Mouse (Mus musculus) liver, embryonic 16.5 days (tissue): ENCODE results near the gene Usp36. TPM values are rescaled to one million over a fixed set of nuclear protein-coding genes. Genes with fewer than 3 reads are reported as not detected.

Experiments
- ATAC-seq: fragments of 200-750 bp; cut with Nextera tagmentation; 2 replicates; pipeline ENCODE4 v1.8.0; 2017; ENCODE audit warnings: low read depth, mild to moderate bottlenecking, moderate number of reproducible peaks, moderate library complexity
- H3K27ac ChIP-seq: fragments of 300-500 bp; sonication (generic); 2 replicates; pipeline ENCODE4 v1.5.1; 2014; ENCODE audit warnings: mild to moderate bottlenecking, low read length
- H3K27me3 ChIP-seq: fragments of 300-500 bp; sonication (generic); 2 replicates; pipeline ENCODE4 v1.6.1; 2014; ENCODE audit warnings: low read depth, low read length, mixed read lengths; ENCODE audit not compliant: control insufficient read depth, insufficient read depth
- H3K36me3 ChIP-seq: fragments of 300-500 bp; sonication (generic); 2 replicates; pipeline ENCODE4 v1.6.1; 2014; ENCODE audit warnings: mild to moderate bottlenecking; ENCODE audit not compliant: control insufficient read depth, insufficient read depth
- H3K4me1 ChIP-seq: fragments of 300-500 bp; sonication (generic); 2 replicates; pipeline ENCODE4 v1.6.1; 2014; ENCODE audit warnings: low read depth, low read length, mixed read lengths; ENCODE audit not compliant: control insufficient read depth
- H3K4me2 ChIP-seq: fragments of 300-500 bp; sonication (generic); 2 replicates; pipeline ENCODE4 v1.6.1; 2014; ENCODE audit warnings: low read depth, low read length, mixed read lengths
- H3K4me3 ChIP-seq: fragments of 300-500 bp; sonication (generic); 2 replicates; pipeline ENCODE4 v1.5.1; 2014; ENCODE audit warnings: low read depth, mild to moderate bottlenecking, low read length
- H3K9ac ChIP-seq: fragments of 300-500 bp; sonication (generic); 2 replicates; pipeline ENCODE4 v1.6.1; 2014; ENCODE audit warnings: low read depth, low read length
- H3K9me3 ChIP-seq: fragments of 300-500 bp; sonication (generic); replicated peaks from 2 replicates; pipeline ENCODE4 v1.6.1; 2016; ENCODE audit warnings: low read length; ENCODE audit not compliant: control insufficient read depth
- WGBS: fragments of 180-500 bp; shearing (Covaris S2); extraction: QIAGEN DNeasy Blood & Tissue Kit; methylation state at CpG from one replicate; pipeline ENCODE4 v1.1.7; 2014; ENCODE audit not compliant: insufficient replicate concordance; 5-methylcytosine and 5-hydroxymethylcytosine counted together
- polyA plus RNA-seq: library from polyadenylated mRNA; unstranded; fragments of >200 nt; fragmentation: Nextera tagmentation; extraction: Ambion mirVana; gene quantifications from 2 replicates; pipeline ENCODE4 v1.2.1, GENCODE M21; 2015

Usp36 gene
- polyA plus RNA-seq, 1 experiment from 2014 or later: 5.7 TPM

DNA sequence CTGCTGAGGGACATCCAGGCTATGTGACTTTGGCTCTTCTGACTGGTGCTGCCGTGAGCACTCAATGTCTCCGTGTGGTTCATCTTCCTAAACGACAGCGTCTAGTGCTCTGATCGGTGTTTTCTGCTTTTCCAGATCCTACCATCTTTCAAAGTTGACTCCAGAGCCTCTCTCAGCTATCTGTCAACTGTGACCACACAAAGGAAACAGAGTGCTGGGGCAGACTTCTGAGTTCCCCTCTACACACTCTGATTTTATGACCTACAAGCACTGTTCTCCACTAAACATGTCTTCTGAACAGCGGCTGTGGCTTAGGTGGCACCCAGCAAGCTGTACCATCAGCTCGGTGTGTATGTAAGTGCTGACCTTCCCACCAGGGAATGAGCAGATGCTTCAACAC is 63.2 kb downstream of the Usp36 start:
- Histone ChIP-seq H3K4me2 (no peak overlapping the region), H3K9me3 (no peaks in the 10 kb centered on the region), H3K27me3 (no peaks in the 10 kb centered on the region), H3K4me3 (no peak overlapping the region), H3K36me3 (no peaks in the 10 kb centered on the region), H3K27ac (no peak overlapping the region), H3K9ac (no peak overlapping the region), H3K4me1 (peaks cover 7% of the 10 kb centered on the region)
- no peak for ATAC-seq
- WGBS: 25% methylated on average over 7 of the region's 7 CpGs

DNA sequence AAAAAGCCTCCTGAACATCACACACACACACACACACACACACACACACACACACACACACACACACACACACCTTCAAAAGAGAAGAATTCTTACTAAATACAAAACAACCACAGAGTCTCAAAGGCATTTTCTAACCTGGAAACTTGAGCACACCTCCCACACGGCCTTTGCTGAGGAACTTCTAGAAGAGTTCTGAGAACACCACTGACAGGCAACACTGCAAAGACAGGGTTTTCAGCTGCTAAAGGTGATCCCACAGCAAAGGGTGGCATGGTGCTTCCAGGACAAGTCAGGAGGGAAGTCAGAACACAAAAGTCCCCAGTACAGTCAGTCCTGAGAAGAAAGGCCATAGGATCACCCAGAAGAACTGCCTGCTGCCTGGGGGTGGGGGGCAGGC is 64.2 kb downstream of the Usp36 start:
- no peak overlapping the region for H3K4me3 ChIP-seq
- no peaks in the 10 kb centered on the region for H3K36me3 ChIP-seq
- no peak overlapping the region for H3K27ac ChIP-seq
- no peak for ATAC-seq
- H3K9me3 ChIP-seq: no peaks in the 10 kb centered on the region
- no peak overlapping the region for H3K4me2 ChIP-seq
- no peak overlapping the region for H3K9ac ChIP-seq
- peaks cover 4% of the 10 kb centered on the region for H3K4me1 ChIP-seq
- no peaks in the 10 kb centered on the region for H3K27me3 ChIP-seq
- WGBS: 45% methylated on average over 1 of the region's 1 CpGs

DNA sequence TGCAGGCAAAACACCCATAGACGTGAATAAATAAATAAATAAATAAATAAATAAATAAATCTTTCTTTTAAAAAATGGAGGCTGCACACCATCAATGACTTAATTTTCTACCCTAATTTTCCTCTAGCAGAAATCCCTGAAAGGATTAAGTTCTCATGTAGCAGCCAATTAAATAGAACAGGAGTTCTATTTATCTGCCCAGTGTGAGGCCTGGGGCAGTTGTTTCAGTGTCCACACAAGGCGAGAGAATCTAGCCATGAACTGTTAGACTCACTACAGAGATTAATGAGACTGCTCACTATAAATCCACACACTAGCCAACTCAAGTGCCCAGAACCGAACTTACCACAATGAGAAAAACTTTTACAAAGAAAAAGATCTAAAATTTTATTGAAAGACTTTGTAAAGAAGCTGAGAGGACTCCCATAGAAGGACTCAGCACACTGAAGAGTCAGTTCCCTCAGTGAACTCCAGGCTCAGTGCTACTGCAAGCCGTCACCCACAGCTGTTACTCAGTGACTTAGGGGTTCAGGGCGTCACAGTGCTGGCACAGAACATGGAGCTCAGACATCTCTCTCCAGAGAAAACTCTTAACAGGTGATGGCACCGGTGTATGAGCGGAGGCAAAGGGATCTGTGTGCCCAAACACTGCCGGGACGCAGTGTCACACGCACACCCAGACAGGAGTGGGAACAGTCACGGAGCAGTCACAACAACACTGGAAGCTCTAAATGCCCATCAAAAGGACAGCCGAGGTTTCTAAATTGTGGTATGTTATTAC is 64.8 kb downstream of the Usp36 start:
- no peaks in the 10 kb centered on the region for H3K27me3 ChIP-seq
- H3K9me3 ChIP-seq: no peaks in the 10 kb centered on the region
- 69% methylated on average over 12 of the region's 12 CpGs for WGBS
- H3K4me2 ChIP-seq: no peak overlapping the region
- no peak overlapping the region for H3K4me3 ChIP-seq
- H3K9ac ChIP-seq: no peak overlapping the region
- H3K4me1 ChIP-seq: no peaks in the 10 kb centered on the region; the same call in 1 of the 2 replicates
- no peak overlapping the region for H3K27ac ChIP-seq
- ATAC-seq: no peak
- no peaks in the 10 kb centered on the region for H3K36me3 ChIP-seq

DNA sequence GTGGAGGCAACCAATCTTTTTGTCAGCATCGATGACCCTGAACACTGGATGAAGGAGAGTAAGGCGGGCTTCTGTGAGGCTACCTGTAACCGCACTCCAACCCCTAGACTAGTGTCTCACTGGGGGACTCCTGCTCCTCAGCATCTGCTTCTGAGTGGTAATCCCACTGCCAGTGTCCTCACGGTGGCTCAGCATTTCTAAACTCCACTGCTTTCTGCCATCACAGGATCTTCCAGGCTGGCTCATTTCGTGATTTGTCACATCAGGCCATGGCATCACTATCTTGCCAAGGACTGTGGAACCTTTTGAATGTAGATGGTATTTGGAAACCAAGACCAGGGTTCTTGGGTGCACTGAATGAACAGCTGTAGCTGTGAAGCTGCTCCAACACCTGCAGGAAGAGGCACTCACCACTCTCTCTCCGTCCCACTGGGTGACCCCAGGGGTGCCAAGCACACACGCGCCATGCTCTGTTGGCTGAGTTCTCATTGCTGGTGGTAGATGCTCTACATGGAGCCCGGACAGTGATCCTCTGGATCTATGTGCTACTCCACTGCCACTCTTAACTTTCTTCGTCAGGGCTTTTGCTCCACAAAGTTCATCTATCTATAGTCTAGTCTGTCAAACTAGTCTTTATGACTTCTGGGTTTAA is 66.5 kb downstream of the Usp36 start:
- Histone ChIP-seq H3K4me3 (no peak overlapping the region), H3K4me2 (no peak overlapping the region), H3K9me3 (no peaks in the 10 kb centered on the region), H3K27me3 (no peaks in the 10 kb centered on the region), H3K36me3 (no peaks in the 10 kb centered on the region), H3K4me1 (no peaks in the 10 kb centered on the region; the same call in 1 of the 2 replicates), H3K9ac (no peak overlapping the region), H3K27ac (no peak overlapping the region)
- no peak for ATAC-seq
- 68% methylated on average over 10 of the region's 10 CpGs for WGBS

DNA sequence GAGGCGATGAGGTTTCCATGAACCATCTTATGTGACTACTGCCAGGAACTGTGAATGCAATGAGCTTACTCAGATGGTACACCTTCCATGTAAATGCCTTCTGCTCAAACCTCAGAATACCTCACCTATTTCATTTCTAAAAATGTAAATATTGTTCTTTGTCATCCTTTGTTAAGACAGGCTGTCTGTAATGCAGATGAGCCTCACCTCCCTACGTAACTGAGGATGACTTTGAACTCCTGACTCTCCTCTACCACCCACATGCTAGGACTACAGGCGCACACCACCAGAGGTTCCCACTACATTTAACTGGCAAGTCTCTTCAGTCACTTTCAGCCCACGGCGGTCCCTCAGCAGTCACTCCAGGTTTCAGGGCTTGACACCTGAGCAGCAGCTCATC is 67.1 kb downstream of the Usp36 start:
- no peaks in the 10 kb centered on the region; the same call in 1 of the 2 replicates for H3K4me1 ChIP-seq
- H3K4me3 ChIP-seq: no peak overlapping the region
- no peak overlapping the region for H3K9ac ChIP-seq
- H3K9me3 ChIP-seq: no peaks in the 10 kb centered on the region
- H3K4me2 ChIP-seq: no peak overlapping the region
- no peak overlapping the region for H3K27ac ChIP-seq
- WGBS: 65% methylated on average over 5 of the region's 5 CpGs
- ATAC-seq: no peak
- no peaks in the 10 kb centered on the region for H3K36me3 ChIP-seq
- no peaks in the 10 kb centered on the region for H3K27me3 ChIP-seq

DNA sequence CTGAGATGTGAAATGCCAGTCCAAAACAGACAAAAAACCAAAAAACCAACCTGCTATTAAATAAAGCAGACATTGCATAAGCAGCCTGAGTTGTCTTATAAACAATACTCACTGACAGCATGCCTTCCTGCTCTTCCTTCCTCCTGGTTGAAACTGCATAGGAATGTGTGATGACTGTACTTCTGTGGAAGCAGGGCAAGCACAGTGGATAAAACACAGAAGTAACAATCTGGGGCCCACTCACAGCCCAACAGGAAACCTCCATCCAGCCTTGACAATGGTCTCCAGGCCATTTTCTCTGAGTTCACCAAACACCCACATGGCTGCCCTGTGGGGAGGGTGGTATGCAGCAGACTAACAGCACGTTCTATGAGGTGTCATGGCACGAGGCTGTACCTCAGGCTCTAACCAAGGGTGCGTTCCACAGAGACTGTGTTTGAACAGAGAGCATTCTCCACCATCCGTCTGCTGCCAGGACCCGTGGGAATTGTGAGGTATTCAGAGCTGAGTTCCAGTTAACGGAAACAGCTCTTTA is 67.6 kb downstream of the Usp36 start:
- H3K9me3 ChIP-seq: no peaks in the 10 kb centered on the region
- H3K4me2 ChIP-seq: no peak overlapping the region
- H3K4me1 ChIP-seq: no peaks in the 10 kb centered on the region; the same call in 1 of the 2 replicates
- H3K27me3 ChIP-seq: no peaks in the 10 kb centered on the region
- H3K36me3 ChIP-seq: no peaks in the 10 kb centered on the region
- H3K27ac ChIP-seq: no peak overlapping the region
- 49% methylated on average over 6 of the region's 6 CpGs for WGBS
- H3K9ac ChIP-seq: no peak overlapping the region
- H3K4me3 ChIP-seq: no peak overlapping the region
- 0 out of 2 replicates have a peak, but pooled peaks have one; percentile 11 for ATAC-seq

DNA sequence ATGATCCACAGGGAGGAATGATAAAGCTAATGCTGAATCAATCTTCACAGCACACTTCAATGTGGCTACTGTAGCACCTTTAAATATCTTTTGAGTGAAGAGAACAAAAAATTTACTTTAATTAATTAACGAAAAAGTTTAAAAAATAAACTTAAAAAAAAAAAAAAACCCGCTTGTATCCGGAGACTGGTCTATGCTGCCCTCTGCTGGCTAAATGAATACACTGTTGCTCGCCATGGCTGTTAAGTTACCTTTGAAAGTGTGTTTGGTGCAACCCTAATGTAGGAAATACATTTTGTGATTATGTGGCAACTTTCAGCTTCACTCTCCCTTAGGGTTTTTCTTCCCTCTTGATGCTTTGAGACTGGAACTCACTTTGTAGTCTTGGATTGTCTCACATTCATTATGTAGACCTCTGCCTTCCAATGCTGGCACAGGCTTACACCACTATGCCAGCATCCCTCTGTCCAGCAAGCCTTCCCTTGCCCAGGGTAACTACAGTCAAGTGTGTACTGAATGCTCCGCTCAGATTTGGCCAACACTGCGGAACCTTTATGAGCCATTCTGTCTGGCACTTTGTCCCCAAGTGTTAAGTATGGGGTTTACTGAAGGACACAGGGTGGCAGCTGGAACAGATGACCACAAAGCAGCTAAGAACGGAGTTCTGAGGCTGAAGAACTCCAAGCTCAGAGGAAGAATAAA is 69.3 kb downstream of the Usp36 start:
- Histone ChIP-seq H3K36me3 (no peaks in the 10 kb centered on the region), H3K9me3 (no peaks in the 10 kb centered on the region), H3K9ac (no peak overlapping the region), H3K27me3 (no peaks in the 10 kb centered on the region), H3K4me1 (no peaks in the 10 kb centered on the region; the same call in 1 of the 2 replicates), H3K4me2 (no peak overlapping the region), H3K4me3 (no peak overlapping the region), H3K27ac (no peak overlapping the region)
- 19% methylated on average over 7 of the region's 7 CpGs for WGBS
- ATAC-seq: no peak

DNA sequence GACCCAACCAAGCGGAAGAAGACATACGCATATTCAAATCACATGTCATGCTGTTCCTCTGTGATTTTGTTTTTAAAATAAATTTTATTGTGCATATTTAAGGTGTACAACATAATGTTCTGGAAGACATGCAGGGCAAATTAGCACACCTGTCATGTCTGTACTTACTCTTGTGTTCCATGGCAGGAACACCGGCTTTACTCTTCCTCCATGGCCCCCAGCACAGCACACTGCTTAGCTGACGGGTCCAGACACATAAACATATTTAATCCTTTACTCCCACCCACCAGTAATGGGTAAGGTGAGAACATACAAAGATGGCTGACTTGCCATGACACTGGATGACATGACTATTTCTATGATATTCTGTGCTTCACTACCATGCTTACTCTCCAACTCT is 71.0 kb downstream of the Usp36 start:
- Histone ChIP-seq H3K4me1 (no peaks in the 10 kb centered on the region; the same call in 1 of the 2 replicates), H3K9ac (no peak overlapping the region), H3K4me2 (no peak overlapping the region), H3K4me3 (no peak overlapping the region), H3K27me3 (no peaks in the 10 kb centered on the region), H3K36me3 (no peaks in the 10 kb centered on the region), H3K9me3 (no peaks in the 10 kb centered on the region), H3K27ac (no peak overlapping the region)
- WGBS: 78% methylated on average over 4 of the region's 4 CpGs
- ATAC-seq: no peak
